Mouse (Mus musculus) lung, adult 2 months (tissue): ENCODE results near the gene Cxcl12. TPM values are rescaled to one million over a fixed set of nuclear protein-coding genes. Genes with fewer than 3 reads are reported as not detected.

Source experiments
- DNase-seq: peaks from one replicate; pipeline ENCODE4 v3.0.0; 2022
- H3K4me1 ChIP-seq: fragments of 200-500 bp; 2 replicates; pipeline ENCODE4 v1.6.1; 2011; ENCODE audit warnings: low read length; ENCODE audit not compliant: control insufficient read depth, insufficient read depth
- H3K4me3 ChIP-seq: fragments of 200-500 bp; replicated peaks from 2 replicates; pipeline ENCODE3; 2011; ENCODE audit warnings: low read depth, mild to moderate bottlenecking, control low read depth, low read length; ENCODE audit errors: extremely low read depth
- CTCF ChIP-seq: fragments of 200-500 bp; IDR thresholded peaks from 2 replicates; pipeline ENCODE4 v1.5.1; 2011; ENCODE audit warnings: mild to moderate bottlenecking, low read length, control low read depth; ENCODE audit not compliant: insufficient read depth
- POLR2A ChIP-seq: fragments of 200-500 bp; IDR thresholded peaks from 2 replicates; pipeline ENCODE4 v1.6.1; 2011; ENCODE audit warnings: low read depth, mild to moderate bottlenecking, control low read depth, low read length, borderline replicate concordance; ENCODE audit errors: extremely low read depth
- WGBS: fragments of 180-500 bp; shearing (Covaris S2); methylation state at CpG from one replicate; pipeline ENCODE4 v1.1.7; 2018; 5-methylcytosine and 5-hydroxymethylcytosine counted together
- polyA plus RNA-seq: library from polyadenylated mRNA; depleted of rRNA; stranded (reverse); fragments of >200 nt; gene quantifications from 2 replicates; pipeline ENCODE4 v1.2.3, GENCODE M21; 2012

Gene Cxcl12
- polyA plus RNA-seq, 1 experiment: 189 TPM

- no peaks in the 10 kb centered on the region; the same call in 1 of the 2 replicates for H3K4me1 ChIP-seq
- H3K4me3 ChIP-seq: no peak overlapping the region
- WGBS: 78% methylated on average over 2 of the region's 2 CpGs
- TF ChIP-seq POLR2A (no peak), CTCF (no peak)
- DNase-seq: no peak
These were observed 33.1 kb downstream of the Cxcl12 start for GRCm38 (mm10) chr6:117201396-117201795.

GRCm38 (mm10) chr6:117201859-117202258, 33.5 kb downstream of the Cxcl12 start:
- Histone ChIP-seq H3K4me1 (no peaks in the 10 kb centered on the region; the same call in 1 of the 2 replicates), H3K4me3 (no peak overlapping the region)
- TF ChIP-seq POLR2A (no peak), CTCF (no peak)
- DNase-seq: no peak
- 71% methylated on average over 8 of the region's 8 CpGs for WGBS

- Histone ChIP-seq H3K4me3 (no peak overlapping the region), H3K4me1 (no peaks in the 10 kb centered on the region; the same call in 1 of the 2 replicates)
- TF ChIP-seq CTCF (no peak), POLR2A (no peak)
- no peak for DNase-seq
- WGBS: 64% methylated on average over 2 of the region's 2 CpGs
These were observed 34.6 kb downstream of the Cxcl12 start for GRCm38 (mm10) chr6:117202856-117203400.

GRCm38 (mm10) chr6:117204112-117204511, 35.8 kb downstream of the Cxcl12 start:
- 75% methylated on average over 3 of the region's 3 CpGs for WGBS
- H3K4me1 ChIP-seq: no peaks in the 10 kb centered on the region; the same call in 1 of the 2 replicates
- DNase-seq: no peak
- TF ChIP-seq CTCF (no peak), POLR2A (no peak)
- H3K4me3 ChIP-seq: no peak overlapping the region

GRCm38 (mm10) chr6:117206834-117207233, 38.5 kb downstream of the Cxcl12 start:
- Histone ChIP-seq H3K4me3 (no peak overlapping the region), H3K4me1 (no peaks in the 10 kb centered on the region)
- WGBS: 74% methylated on average over 2 of the region's 2 CpGs
- no peak for TF ChIP-seq POLR2A
- no peak for TF ChIP-seq CTCF
- no peak for DNase-seq

GRCm38 (mm10) chr6:117207289-117207688, 39.0 kb downstream of the Cxcl12 start:
- Histone ChIP-seq H3K4me1 (no peaks in the 10 kb centered on the region), H3K4me3 (no peak overlapping the region)
- WGBS: 83% methylated on average over 1 of the region's 1 CpGs
- no peak for DNase-seq
- TF ChIP-seq POLR2A (no peak), CTCF (no peak)

GRCm38 (mm10) chr6:117210086-117210485, 41.8 kb downstream of the Cxcl12 start:
- WGBS: 32% methylated on average over 6 of the region's 6 CpGs
- no peak overlapping the region for H3K4me3 ChIP-seq
- no peaks in the 10 kb centered on the region for H3K4me1 ChIP-seq
- no peak for DNase-seq
- no peak for TF ChIP-seq CTCF
- TF ChIP-seq POLR2A: no peak

GRCm38 (mm10) chr6:117210536-117210935, 42.2 kb downstream of the Cxcl12 start:
- DNase-seq: no peak
- Histone ChIP-seq H3K4me1 (no peaks in the 10 kb centered on the region), H3K4me3 (no peak overlapping the region)
- 49% methylated on average over 6 of the region's 6 CpGs for WGBS
- TF ChIP-seq POLR2A (no peak), CTCF (no peak)

- no peak for TF ChIP-seq CTCF
- no peak for TF ChIP-seq POLR2A
- H3K4me3 ChIP-seq: no peak overlapping the region
- no peak for DNase-seq
- WGBS: 75% methylated on average over 5 of the region's 5 CpGs
- no peaks in the 10 kb centered on the region for H3K4me1 ChIP-seq
These were observed 46.2 kb downstream of the Cxcl12 start for GRCm38 (mm10) chr6:117214506-117214905.
